Mouse (Mus musculus) testis, adult 2 months (tissue): ENCODE data around the gene Cyfip2. TPM values are rescaled to one million over a fixed set of nuclear protein-coding genes. Genes with fewer than 3 reads are reported as not detected.

ENCODE experiments used
- H3K27ac ChIP-seq: fragments of 200-500 bp; 2 replicates; pipeline ENCODE4 v1.5.1; 2012; ENCODE audit warnings: low read depth, low read length; ENCODE audit not compliant: control insufficient read depth, insufficient read depth
- H3K27me3 ChIP-seq: fragments of 200-500 bp; 2 replicates; pipeline ENCODE4 v1.6.1; 2012; ENCODE audit warnings: mild to moderate bottlenecking, low read length, moderate library complexity; ENCODE audit not compliant: control insufficient read depth, insufficient read depth
- H3K36me3 ChIP-seq: fragments of 200-500 bp; 2 replicates; pipeline ENCODE4 v1.6.1; 2012; ENCODE audit warnings: mild to moderate bottlenecking, low read length; ENCODE audit not compliant: control insufficient read depth, insufficient read depth
- H3K4me1 ChIP-seq: fragments of 200-500 bp; 2 replicates; pipeline ENCODE4 v1.6.1; 2012; ENCODE audit warnings: low read length; ENCODE audit not compliant: control insufficient read depth, insufficient read depth
- H3K4me3 ChIP-seq: fragments of 200-500 bp; 2 replicates; pipeline ENCODE4 v1.5.1; 2012; ENCODE audit warnings: low read depth, mild to moderate bottlenecking, low read length, moderate library complexity, mixed read lengths; ENCODE audit not compliant: control insufficient read depth
- CTCF ChIP-seq: fragments of 200-500 bp; IDR thresholded peaks from 2 replicates; pipeline ENCODE4 v1.5.1; 2012; ENCODE audit warnings: low read depth, mild to moderate bottlenecking, inconsistent platforms, low read length, moderate library complexity; ENCODE audit not compliant: control insufficient read depth, insufficient read depth, insufficient replicate concordance
- POLR2A ChIP-seq: fragments of 200-500 bp; IDR thresholded peaks from 2 replicates; pipeline ENCODE4 v1.6.1; 2012; ENCODE audit warnings: low read depth, mild to moderate bottlenecking, inconsistent platforms, low read length, moderate library complexity; ENCODE audit not compliant: control insufficient read depth
- polyA plus RNA-seq: library from polyadenylated mRNA; depleted of rRNA; stranded (reverse); fragments of >200 nt; gene quantifications from 2 replicates; pipeline ENCODE4 v1.2.3, GENCODE M21; 2012

The Cyfip2 gene
- polyA plus RNA-seq, 1 experiment: 1.6 TPM

DNA sequence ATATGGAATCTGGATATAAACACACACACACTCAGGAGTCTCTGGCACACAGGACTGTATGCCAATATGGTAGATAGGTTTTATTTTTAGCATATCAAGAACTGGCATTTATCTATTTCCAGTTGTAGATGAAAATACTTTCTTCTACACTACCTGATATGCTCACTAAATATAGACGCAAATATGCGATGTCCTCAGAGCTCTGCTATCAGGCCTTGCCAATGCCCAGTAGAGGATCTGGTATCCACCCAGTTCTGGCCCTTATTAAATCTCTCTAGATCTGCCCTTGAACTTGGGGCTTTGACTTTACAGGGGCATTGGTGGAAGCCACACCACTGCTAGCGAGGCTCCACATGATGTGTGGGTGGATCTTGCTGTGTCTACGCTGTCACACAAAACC, 29.3 kb upstream of the Cyfip2 start:
- Histone ChIP-seq H3K27ac (no peak overlapping the region), H3K36me3 (no peaks in the 10 kb centered on the region), H3K27me3 (no peaks in the 10 kb centered on the region), H3K4me1 (no peaks in the 10 kb centered on the region), H3K4me3 (no peak overlapping the region)
- TF ChIP-seq CTCF: no peak
- no peak for TF ChIP-seq POLR2A

DNA sequence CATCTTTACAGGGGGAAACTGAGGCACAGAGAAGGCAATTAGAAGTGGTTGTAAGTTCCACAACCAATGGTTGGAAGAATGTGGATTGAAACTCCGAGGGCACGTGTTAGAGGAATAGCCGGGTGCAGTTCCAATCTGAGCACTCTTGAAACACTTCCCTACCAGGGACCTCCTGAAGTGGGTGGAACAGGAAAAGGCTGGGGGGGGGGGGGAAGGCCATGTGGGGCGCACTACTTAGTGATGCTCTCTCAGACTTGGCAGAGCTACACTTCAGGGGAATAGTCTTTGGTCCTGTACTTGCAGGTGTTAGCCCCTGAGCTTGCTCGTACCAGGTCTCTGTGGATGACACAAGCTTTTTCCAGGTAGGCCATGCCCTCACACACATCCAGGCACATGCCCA, 23.4 kb upstream of the Cyfip2 start:
- H3K27me3 ChIP-seq: no peaks in the 10 kb centered on the region
- no peak for TF ChIP-seq CTCF
- TF ChIP-seq POLR2A: no peak
- H3K36me3 ChIP-seq: no peaks in the 10 kb centered on the region
- no peak overlapping the region for H3K27ac ChIP-seq
- H3K4me3 ChIP-seq: no peak overlapping the region
- H3K4me1 ChIP-seq: no peaks in the 10 kb centered on the region

- Histone ChIP-seq H3K27ac (no peak overlapping the region), H3K36me3 (no peaks in the 10 kb centered on the region), H3K4me3 (no peak overlapping the region), H3K27me3 (no peaks in the 10 kb centered on the region), H3K4me1 (no peaks in the 10 kb centered on the region)
- TF ChIP-seq CTCF (no peak), POLR2A (no peak)
Measured at GRCm38 (mm10) chr11:46332217-46332616, 19.6 kb upstream of the Cyfip2 start.

DNA sequence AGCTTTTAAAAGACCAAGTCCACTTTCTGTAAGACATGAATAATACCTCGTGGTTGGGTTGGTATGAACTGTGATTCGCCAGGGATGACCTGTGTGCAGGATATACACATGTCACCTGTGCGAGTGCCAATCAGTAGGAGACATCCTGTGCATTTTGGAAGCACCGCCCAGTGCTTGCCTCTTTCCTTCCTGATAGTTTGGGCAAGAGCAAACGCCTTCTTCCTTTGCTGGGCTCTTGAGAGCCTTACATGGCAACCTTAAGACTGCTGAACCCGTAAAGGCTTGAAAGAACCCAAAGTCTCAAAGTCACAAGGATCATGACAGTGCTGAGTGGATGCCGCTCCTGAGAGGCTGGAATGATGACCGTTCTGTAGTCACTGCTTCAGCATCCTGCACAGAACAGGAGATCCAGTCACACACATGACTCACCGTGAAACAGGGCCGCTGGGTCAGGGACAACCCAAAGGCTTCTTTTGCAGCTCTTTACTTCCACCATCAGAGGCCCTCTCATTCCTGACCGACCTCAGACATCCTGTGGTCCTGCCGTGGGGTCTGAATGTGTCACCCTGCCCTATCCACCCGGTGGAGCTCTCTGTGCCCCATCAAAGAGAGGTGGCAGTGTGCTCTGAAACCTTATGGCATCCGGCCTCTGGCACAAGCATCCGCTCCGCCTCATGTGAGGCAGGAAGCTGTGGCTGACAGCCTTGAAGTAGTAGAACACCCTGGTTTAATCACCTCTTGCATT, 13.8 kb upstream of the Cyfip2 start:
- no peak for TF ChIP-seq CTCF
- TF ChIP-seq POLR2A: no peak
- Histone ChIP-seq H3K4me1 (no peaks in the 10 kb centered on the region), H3K27ac (no peak overlapping the region), H3K36me3 (no peaks in the 10 kb centered on the region), H3K27me3 (no peaks in the 10 kb centered on the region), H3K4me3 (no peak overlapping the region)

DNA sequence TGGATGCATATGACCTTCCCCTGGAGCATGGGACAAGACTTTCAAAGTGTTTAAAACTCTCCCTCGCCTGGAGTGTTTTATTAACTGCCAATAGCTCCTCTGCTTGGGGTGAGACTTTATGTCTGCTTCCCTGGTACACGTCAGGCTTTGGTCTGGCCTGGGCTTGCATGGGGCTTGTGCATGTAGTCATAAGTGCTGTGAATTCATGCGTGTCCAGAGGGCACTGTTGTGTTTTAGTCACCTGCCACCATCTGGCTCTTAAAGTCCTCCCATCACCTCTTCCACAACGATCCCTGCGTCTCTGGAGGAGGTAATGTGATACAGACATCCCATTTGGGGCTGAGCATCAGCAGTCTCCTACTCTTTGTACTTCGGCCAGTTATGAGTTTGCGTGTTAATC, 8.9 kb upstream of the Cyfip2 start:
- Histone ChIP-seq H3K4me3 (no peak overlapping the region), H3K27ac (no peak overlapping the region), H3K4me1 (no peaks in the 10 kb centered on the region), H3K36me3 (no peaks in the 10 kb centered on the region), H3K27me3 (no peaks in the 10 kb centered on the region)
- TF ChIP-seq POLR2A (no peak), CTCF (no peak)

GRCm38 (mm10) chr11:46314534-46314933, 1.9 kb upstream of the Cyfip2 start:
- Histone ChIP-seq H3K27me3 (no peaks in the 10 kb centered on the region), H3K36me3 (no peaks in the 10 kb centered on the region), H3K4me3 (no peak overlapping the region), H3K4me1 (peaks cover 3% of the 10 kb centered on the region), H3K27ac (no peak overlapping the region)
- no peak for TF ChIP-seq POLR2A
- no peak for TF ChIP-seq CTCF

- no peaks in the 10 kb centered on the region for H3K36me3 ChIP-seq
- no peaks in the 10 kb centered on the region for H3K27me3 ChIP-seq
- no peak overlapping the region for H3K27ac ChIP-seq
- H3K4me1 ChIP-seq: peaks cover 3% of the 10 kb centered on the region
- no peak for TF ChIP-seq CTCF
- TF ChIP-seq POLR2A: no peak
- H3K4me3 ChIP-seq: no peak overlapping the region
Measured at GRCm38 (mm10) chr11:46313851-46314250, 1.2 kb upstream of the Cyfip2 start.
